Mouse (Mus musculus): ENCODE results near the gene Rundc3a.
"Not testable (repeated sequence)": the region's sequence is repeated elsewhere in the genome, so short reads cannot be mapped to it uniquely, and the experiment has no call there.

Rundc3a gene

GRCm38 (mm10) chr11:102393238-102393634, at the start of gene Rundc3a:
Gene Rundc3a, plus strand, starts transcription at chr11:102393403.
- peak; percentile 94 for DNase-seq (ENCODE audit: inconsistent ontology term)

- DNase-seq (ENCODE audit: inconsistent ontology term) = no peak
These were observed 48.7 kb upstream of the Rundc3a start for GRCm38 (mm10) chr11:102344458-102344857.

DNA sequence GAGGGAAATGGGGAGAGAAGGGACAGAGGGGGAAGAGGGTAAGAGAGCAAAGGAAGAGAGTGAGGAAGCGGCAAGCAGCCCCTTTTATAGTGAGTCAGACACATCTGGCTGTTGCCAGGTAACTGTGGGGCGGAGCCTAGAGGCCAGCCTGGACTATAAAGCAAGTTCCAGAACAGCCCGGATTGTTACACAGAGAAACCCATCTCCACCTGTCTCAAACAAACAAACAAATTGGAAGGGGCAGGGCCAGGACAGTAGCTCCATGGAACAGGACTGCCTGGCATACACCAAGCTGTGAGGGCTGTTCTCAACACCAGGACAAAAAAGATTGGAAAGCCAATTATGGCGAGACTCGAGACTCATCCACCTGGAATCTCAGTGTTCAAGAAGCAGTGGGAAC, 46.3 kb upstream of the Rundc3a start:
- no peak for DNase-seq (ENCODE audit: inconsistent ontology term)

DNA sequence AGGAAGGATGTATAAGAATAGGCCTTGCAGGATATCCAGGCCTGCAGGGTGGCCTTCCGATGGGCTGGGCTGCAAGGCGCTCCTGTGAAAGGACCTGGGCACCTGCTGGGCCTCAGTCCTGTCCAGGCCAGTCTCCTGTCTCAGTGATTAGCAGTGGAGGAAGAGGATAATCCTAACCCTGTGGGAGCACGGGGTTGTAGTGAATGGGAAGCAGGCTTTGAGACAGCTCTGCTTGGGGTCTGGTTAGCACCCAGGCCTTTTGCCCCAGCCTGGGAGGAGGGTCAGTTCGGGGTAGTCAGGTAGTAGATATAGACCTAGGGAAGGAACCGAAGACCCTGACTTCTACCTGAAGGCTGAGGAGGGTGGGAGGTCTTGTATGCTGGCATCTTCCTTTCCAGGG, 45.5 kb upstream of the Rundc3a start:
- no peak for DNase-seq (ENCODE audit: inconsistent ontology term)

DNA sequence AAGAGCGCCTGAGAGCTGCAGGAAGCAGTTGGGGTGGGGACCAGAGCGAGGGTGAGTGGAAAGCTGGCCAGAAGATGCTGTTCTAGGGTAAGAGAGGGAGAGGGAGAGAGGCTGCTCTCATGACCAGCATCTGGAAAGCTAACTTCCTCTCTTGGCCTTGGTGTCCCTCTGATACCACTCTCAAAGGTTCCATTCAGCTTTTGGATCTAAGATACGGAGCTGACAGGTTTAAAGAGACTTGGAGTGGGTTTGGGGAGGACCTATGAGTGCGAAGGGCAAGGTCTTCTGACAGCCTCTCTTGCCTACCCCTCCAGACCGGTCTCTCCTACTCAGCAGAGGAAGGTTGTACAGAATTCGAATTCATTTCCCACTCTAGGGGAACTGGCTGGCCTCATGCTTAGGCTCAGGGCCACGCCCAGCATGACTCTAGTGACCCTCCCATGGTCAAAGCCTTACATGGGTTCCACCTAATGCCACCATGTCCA, 45.1 kb upstream of the Rundc3a start:
- no peak for DNase-seq (ENCODE audit: inconsistent ontology term)

GRCm38 (mm10) chr11:102348771-102349170, 44.4 kb upstream of the Rundc3a start:
- no peak for DNase-seq (ENCODE audit: inconsistent ontology term)

- no peak for DNase-seq (ENCODE audit: inconsistent ontology term)
These were observed 43.8 kb upstream of the Rundc3a start for GRCm38 (mm10) chr11:102349189-102349954.

- no peak for DNase-seq (ENCODE audit: inconsistent ontology term)
These were observed 42.8 kb upstream of the Rundc3a start for GRCm38 (mm10) chr11:102350416-102350815.

GRCm38 (mm10) chr11:102350981-102351523, 42.2 kb upstream of the Rundc3a start:
- no peak for DNase-seq (ENCODE audit: inconsistent ontology term)

DNA sequence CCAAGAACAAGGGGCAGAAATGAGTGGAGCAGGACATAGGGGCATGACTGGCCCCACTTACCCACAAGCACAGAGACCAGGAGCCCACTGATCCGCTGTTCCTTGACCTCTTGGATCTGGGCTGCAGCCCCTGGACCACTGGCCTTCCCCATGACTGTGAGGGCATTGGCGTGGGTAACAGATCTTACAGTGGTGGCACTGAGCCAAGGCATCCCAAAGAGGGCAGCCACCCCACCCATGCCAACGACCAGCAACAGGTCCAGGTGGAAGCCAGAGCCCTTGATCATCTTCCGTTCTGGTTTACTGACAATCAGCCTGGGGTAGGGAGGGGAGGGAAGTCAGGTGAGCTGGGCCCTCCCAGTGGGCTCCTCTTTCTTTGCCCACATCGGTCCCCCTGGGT, 40.8 kb upstream of the Rundc3a start:
- no peak for DNase-seq (ENCODE audit: inconsistent ontology term)

GRCm38 (mm10) chr11:102353021-102353431, 40.2 kb upstream of the Rundc3a start:
- no peak for DNase-seq (ENCODE audit: inconsistent ontology term)

GRCm38 (mm10) chr11:102355501-102355900, 37.7 kb upstream of the Rundc3a start:
- no peak for DNase-seq (ENCODE audit: inconsistent ontology term)

- DNase-seq (ENCODE audit: inconsistent ontology term) = no peak
These were observed 37.0 kb upstream of the Rundc3a start for GRCm38 (mm10) chr11:102356190-102356589.

DNA sequence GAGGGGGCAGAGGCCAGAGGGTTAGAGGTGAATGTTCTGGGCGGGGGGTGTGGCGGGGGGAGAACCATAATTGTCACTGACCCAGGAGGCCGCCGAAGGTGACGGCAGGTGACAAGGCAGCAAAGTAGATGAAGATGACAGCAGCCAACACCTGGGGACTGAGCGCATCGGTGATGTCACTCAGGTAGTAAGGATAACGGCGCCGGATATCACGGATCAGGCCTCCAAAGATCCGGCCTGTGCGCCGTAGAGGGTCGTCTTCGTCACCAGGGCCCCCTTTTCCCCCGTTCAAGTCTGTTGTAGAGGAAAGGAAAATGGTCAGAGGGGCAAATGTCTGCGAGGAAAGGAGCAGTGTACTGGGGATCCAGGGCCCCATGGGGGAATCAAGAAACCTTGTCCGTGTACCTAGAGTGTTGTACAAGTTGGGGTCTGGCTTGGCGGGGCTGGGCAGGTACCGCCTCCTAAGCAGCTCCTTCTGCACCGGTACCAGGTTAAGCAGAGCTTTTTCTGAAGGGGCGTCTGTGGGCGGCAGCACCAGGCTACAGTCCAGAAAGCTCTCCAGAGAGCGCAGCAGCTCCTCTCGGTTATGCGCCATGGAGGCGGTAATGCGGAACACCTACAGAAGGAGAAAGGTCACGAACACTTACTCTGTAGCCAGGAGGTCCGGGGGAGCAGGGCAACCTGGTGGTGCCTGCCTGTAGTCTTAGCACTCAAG, 36.4 kb upstream of the Rundc3a start:
- DNase-seq (ENCODE audit: inconsistent ontology term) = no peak

DNA sequence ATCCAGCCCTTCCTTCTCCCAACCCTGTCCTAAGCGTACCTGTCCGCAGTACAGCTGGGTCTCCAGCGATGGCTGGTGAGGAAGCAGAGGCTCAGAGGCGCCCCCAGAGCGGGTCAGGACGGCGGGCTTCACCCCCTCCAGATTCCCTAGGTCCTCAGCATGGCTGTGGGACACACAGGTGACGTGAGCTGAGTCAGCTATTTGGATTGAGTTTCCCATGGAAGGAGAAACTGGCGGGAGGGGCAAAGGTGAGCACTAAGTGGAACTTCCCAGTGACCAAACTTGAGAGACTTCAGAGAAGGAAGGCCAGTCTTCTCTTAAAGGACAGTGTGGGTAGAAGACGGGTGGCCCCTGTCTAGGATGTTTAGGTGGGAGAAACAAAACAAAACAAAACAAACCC, 34.8 kb upstream of the Rundc3a start:
- no peak for DNase-seq (ENCODE audit: inconsistent ontology term)

DNA sequence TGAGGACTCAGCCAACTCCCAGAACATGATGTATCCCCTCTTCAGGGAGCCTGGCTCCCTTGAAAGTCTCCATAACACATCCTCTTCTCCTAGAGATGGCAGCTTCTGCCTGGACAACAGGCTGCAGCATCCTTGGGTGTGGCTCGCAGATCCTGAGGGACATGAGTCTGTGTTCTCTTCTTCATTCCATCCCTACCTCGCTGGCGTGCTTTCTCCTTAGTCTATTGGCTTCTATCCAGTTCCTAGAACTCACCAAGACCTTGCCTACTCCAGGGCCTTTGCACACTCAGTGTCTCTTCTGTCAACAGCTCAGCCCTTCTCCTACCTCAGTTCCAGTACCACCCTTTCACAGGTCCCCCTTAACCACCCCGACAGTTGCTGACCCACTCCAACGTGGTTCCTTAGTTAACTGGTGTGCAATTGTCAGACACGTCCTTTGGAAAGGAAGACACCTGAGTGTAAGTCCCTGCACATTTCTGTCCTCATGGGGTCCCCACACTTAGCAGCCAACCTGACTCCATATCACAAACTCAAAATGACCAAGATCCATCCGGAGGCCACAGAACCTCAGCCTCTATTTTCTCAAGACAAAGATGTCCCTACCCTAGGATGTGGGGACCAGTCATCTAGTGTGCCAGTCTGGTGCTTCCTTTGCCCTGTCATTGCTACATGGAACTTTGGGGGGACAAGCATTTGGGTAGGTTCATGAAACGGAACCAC, 31.3 kb upstream of the Rundc3a start:
- DNase-seq (ENCODE audit: inconsistent ontology term) = no peak

GRCm38 (mm10) chr11:102363623-102364022, 29.6 kb upstream of the Rundc3a start:
- DNase-seq (ENCODE audit: inconsistent ontology term) = no peak

GRCm38 (mm10) chr11:102364570-102365371, 28.4 kb upstream of the Rundc3a start:
- no peak for DNase-seq (ENCODE audit: inconsistent ontology term)

GRCm38 (mm10) chr11:102365699-102366098, 27.5 kb upstream of the Rundc3a start:
- DNase-seq (ENCODE audit: inconsistent ontology term) = no peak

- not testable (repeated sequence) for DNase-seq (ENCODE audit: inconsistent ontology term)
These were observed 27.1 kb upstream of the Rundc3a start, which contains the start of gene Slc4a1 for GRCm38 (mm10) chr11:102366103-102366502. Gene Slc4a1, minus strand, starts transcription at chr11:102366203.

All from Muller cell, postnatal 12 days (primary cell).